26 mouse cellular contexts compared by ENCODE assay signal in the genomic region with DNA sequence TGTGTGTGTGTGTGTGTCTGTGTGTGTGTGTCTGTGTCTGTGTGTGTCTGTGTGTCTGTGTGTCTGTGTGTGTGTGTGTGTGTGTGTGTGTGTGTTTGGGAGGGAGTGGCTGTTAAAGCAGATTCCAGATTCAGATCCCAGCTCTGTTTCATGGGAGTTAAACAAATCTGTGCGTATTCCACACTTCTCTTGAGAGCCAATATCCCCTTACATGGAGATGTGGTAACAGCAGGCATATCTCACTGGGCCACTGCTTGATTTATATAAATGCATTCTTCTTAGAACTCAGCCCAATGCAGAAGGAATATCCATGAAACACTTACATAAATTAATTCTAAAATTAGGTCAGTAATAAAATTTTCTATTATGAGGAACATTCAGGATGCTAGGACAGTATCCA.
"Had no signal": no experiment of that assay in that cellular context is flagged by ENCODE, and none has a peak within 500 bp of the region (broad histone marks: within the 10 kb centered on the region; RNA-seq: fewer than 3 reads in every experiment).

No protein-coding gene starts in this region.

- DNase-seq: gastrocnemius, adult 2 months; gastrocnemius, postnatal 10 days; gastrocnemius, postnatal 25 days; heart, adult 11 months; heart, adult 2 months; heart, postnatal 14 days; heart, postnatal 36 days; kidney, adult 18-20 months; kidney, adult 8-10 months; kidney, postnatal 14 days; kidney, postnatal 36 days; layer of hippocampus, adult 9-11 months; layer of hippocampus, postnatal 36 days; left cerebral cortex, postnatal 4 days; liver, embryonic 13.5 days; liver, postnatal 0 days had no signal

- H3K9me3 ChIP-seq: heart, embryonic 13.5 days; heart, embryonic 15.5 days; hindbrain, embryonic 13.5 days; hindbrain, embryonic 15.5 days; limb, embryonic 13.5 days; limb, embryonic 15.5 days; liver, embryonic 13.5 days; liver, embryonic 15.5 days had no signal

- H3K4me2 ChIP-seq: heart, embryonic 11.5 days; heart, embryonic 13.5 days; heart, embryonic 15.5 days; hindbrain, embryonic 13.5 days; hindbrain, embryonic 15.5 days; limb, embryonic 13.5 days; limb, embryonic 15.5 days; liver, embryonic 13.5 days; liver, embryonic 15.5 days had no signal

- ATAC-seq: hindbrain, postnatal 0 days; intestine, embryonic 16.5 days; liver, postnatal 0 days had no signal

- H3K27me3 ChIP-seq: heart, embryonic 13.5 days; heart, embryonic 15.5 days; hindbrain, embryonic 13.5 days; hindbrain, embryonic 15.5 days; limb, embryonic 13.5 days; limb, embryonic 15.5 days; liver, embryonic 13.5 days; liver, embryonic 15.5 days had no signal

- H3K4me3 ChIP-seq: gastrocnemius, adult 2 months; heart, adult 2 months; heart, embryonic 13.5 days; heart, embryonic 15.5 days; hindbrain, embryonic 13.5 days; hindbrain, embryonic 15.5 days; limb, embryonic 13.5 days; limb, embryonic 15.5 days; liver, embryonic 13.5 days; liver, embryonic 15.5 days had no signal

- H3K4me1 ChIP-seq: heart, embryonic 13.5 days; heart, embryonic 15.5 days; hindbrain, embryonic 13.5 days; hindbrain, embryonic 15.5 days; limb, embryonic 13.5 days; limb, embryonic 15.5 days; liver, embryonic 13.5 days; liver, embryonic 15.5 days had no signal

- H3K27ac ChIP-seq: gastrocnemius, adult 2 months; heart, adult 2 months; heart, embryonic 13.5 days; heart, embryonic 15.5 days; hindbrain, embryonic 13.5 days; hindbrain, embryonic 15.5 days; hindbrain, postnatal 0 days; limb, embryonic 13.5 days; limb, embryonic 15.5 days; liver, embryonic 13.5 days; liver, embryonic 15.5 days had no signal

- H3K9ac ChIP-seq: heart, embryonic 13.5 days; heart, embryonic 15.5 days; hindbrain, embryonic 13.5 days; hindbrain, embryonic 15.5 days; limb, embryonic 13.5 days; limb, embryonic 15.5 days; liver, embryonic 13.5 days; liver, embryonic 15.5 days; liver, postnatal 0 days had no signal

- H3K36me3 ChIP-seq: heart, embryonic 13.5 days; heart, embryonic 15.5 days; hindbrain, embryonic 13.5 days; hindbrain, embryonic 15.5 days; limb, embryonic 13.5 days; limb, embryonic 15.5 days; liver, embryonic 13.5 days; liver, embryonic 15.5 days had no signal
